Comparison of ENCODE assay signal across 27 mouse cellular contexts in genomic region chr14:76442160-76442559, GRCm38 (mm10). TPM values are rescaled to one million over a fixed set of nuclear protein-coding genes. Genes with fewer than 3 reads are reported as not detected.
DNase-seq lines count a peak whose midpoint lies in the region; ATAC-seq and TF ChIP-seq lines count a peak whose summit lies in the region.
"Had no signal": no experiment of that assay in that cellular context is flagged by ENCODE, and none has a peak within 500 bp of the region (broad histone marks: within the 10 kb centered on the region; RNA-seq: fewer than 3 reads in every experiment).

No protein-coding gene starts in this region.

- no peak for TF ChIP-seq POLR2A in CH12.LX (IDR thresholded peaks at IDR 0.05; ENCODE audit: low read depth, low read length)

- peak; percentile 41; the same call in 1 of the 2 replicates for ATAC-seq in lung, embryonic 16.5 days (ENCODE audit: low read depth)
- ATAC-seq: activated CD4-positive, CD25-positive, alpha-beta regulatory T cell, adult 4 months; forebrain, embryonic 13.5 days; forebrain, embryonic 16.5 days; hindbrain, embryonic 16.5 days had no signal

- H3K27me3 ChIP-seq in lung, embryonic 16.5 days (ENCODE audit: control insufficient read depth, insufficient read depth, low read depth, low read length), result no peaks in the 10 kb centered on the region
- H3K27me3 ChIP-seq in CH12.LX (replicated peaks), result no peaks in the 10 kb centered on the region
- H3K27me3 ChIP-seq: forebrain, embryonic 13.5 days; heart, embryonic 12.5 days; heart, embryonic 15.5 days; hindbrain, embryonic 13.5 days had no signal

- no peak for TF ChIP-seq EP300 in CH12.LX (IDR thresholded peaks at IDR 0.05; ENCODE audit: low read length)

- H3K27ac ChIP-seq in lung, embryonic 16.5 days (ENCODE audit: low read length), result no peak overlapping the region
- H3K27ac ChIP-seq in CH12.LX (ENCODE audit: insufficient read depth, low read depth), result no peak overlapping the region
- H3K27ac ChIP-seq: forebrain, embryonic 10.5 days; forebrain, embryonic 13.5 days; heart, embryonic 15.5 days; hindbrain, embryonic 10.5 days; hindbrain, embryonic 13.5 days had no signal

- peak; percentile 51 for DNase-seq in heart, adult 11 months
- no peak for DNase-seq in heart, adult 18-20 months
- no peak for DNase-seq in lung, postnatal 10 days
- no peak for DNase-seq in CH12.LX (ENCODE audit: extremely low read depth)
- peak; percentile 50 for DNase-seq in ES-CJ7 (ENCODE audit: low read depth, low spot score)
- DNase-seq in thymus, postnatal 14 days, result no peak
- DNase-seq in embryo, embryonic 10 days (ENCODE audit: low spot score), result no peak
- DNase-seq: adrenal gland, adult 8-10 months; adrenal gland, postnatal 25 days; cerebellum, adult 11-12 months; cerebellum, adult 8-10 months; cerebellum, postnatal 10 days; cerebellum, postnatal 36 days; gastrocnemius, postnatal 10 days; gastrocnemius, postnatal 36 days; heart, postnatal 10 days; heart, postnatal 36 days had no signal

- TF ChIP-seq RAD21 in CH12.LX (IDR thresholded peaks at IDR 0.05; ENCODE audit: low read depth, low read length), result no peak

- H3K79me2 ChIP-seq in CH12.LX (replicated peaks; ENCODE audit: control insufficient read depth, extremely low read depth, insufficient read depth, poor library complexity, severe bottlenecking), result no peaks in the 10 kb centered on the region

- TF ChIP-seq CTCF in CH12.LX (conservative IDR thresholded peaks at IDR 0.05 in 1 of 2, IDR thresholded peaks at IDR 0.05 in 1 of 2; ENCODE audit: low read depth in 2 of 2, low read length in 2 of 2), result no peak

- in situ Hi-C loops in CH12.LX (cut with MboI; ENCODE audit: low pct_ligation_motif_present, low pct_unique_long_range_greater_than_20kb, low sequenced_read_pairs), result no loop called here

- dilution Hi-C loops in CH12.LX (cut with MboI; ENCODE audit: extremely low pct_ligation_motif_present, extremely low pct_unique_long_range_greater_than_20kb, low sequenced_read_pairs), result no loop called here

- H3K4me3 ChIP-seq in lung, embryonic 16.5 days (ENCODE audit: low read length), result no peak overlapping the region
- H3K4me3 ChIP-seq in CH12.LX (replicated peaks in 1 of 3; ENCODE audit: low read depth in 2 of 3, low read length in 2 of 3, poor library complexity in 1 of 3), result no peak overlapping the region
- H3K4me3 ChIP-seq: forebrain, embryonic 10.5 days; forebrain, embryonic 13.5 days; heart, embryonic 12.5 days; heart, embryonic 15.5 days; hindbrain, embryonic 10.5 days; hindbrain, embryonic 13.5 days had no signal

- peaks cover 11% of the 10 kb centered on the region; the same call in 1 of the 2 replicates for H3K36me3 ChIP-seq in lung, embryonic 16.5 days (ENCODE audit: control insufficient read depth, insufficient read depth, low read length)
- H3K36me3 ChIP-seq in CH12.LX (replicated peaks in 1 of 2; ENCODE audit: control insufficient read depth in 1 of 2, insufficient read depth in 1 of 2, low read length in 1 of 2), result no peaks in the 10 kb centered on the region

- H3K9ac ChIP-seq in lung, embryonic 16.5 days (ENCODE audit: low read length), result no peak overlapping the region
- H3K9ac ChIP-seq in CH12.LX (ENCODE audit: insufficient read depth, low read depth), result no peak overlapping the region
- H3K9ac ChIP-seq: forebrain, embryonic 13.5 days; heart, embryonic 12.5 days; heart, embryonic 15.5 days; hindbrain, embryonic 13.5 days had no signal

- peaks cover 5% of the 10 kb centered on the region for H3K4me1 ChIP-seq in lung, embryonic 16.5 days (replicated peaks; ENCODE audit: control insufficient read depth, insufficient read depth, low read length)
- no peaks in the 10 kb centered on the region for H3K4me1 ChIP-seq in CH12.LX (ENCODE audit: control insufficient read depth in 1 of 2, insufficient read depth in 2 of 2)
- H3K4me1 ChIP-seq: forebrain, embryonic 10.5 days; forebrain, embryonic 13.5 days; heart, embryonic 12.5 days; heart, embryonic 15.5 days; hindbrain, embryonic 10.5 days had no signal

- 58% methylated on average over 10 of the region's 10 CpGs for WGBS in lung, embryonic 16.5 days

- no peaks in the 10 kb centered on the region for H3K9me3 ChIP-seq in lung, embryonic 16.5 days (ENCODE audit: control insufficient read depth, low read length)
- H3K9me3 ChIP-seq in CH12.LX (replicated peaks; ENCODE audit: low read length), result no peaks in the 10 kb centered on the region
- H3K9me3 ChIP-seq: forebrain, embryonic 10.5 days; forebrain, embryonic 13.5 days; heart, embryonic 12.5 days; heart, embryonic 15.5 days; hindbrain, embryonic 10.5 days; hindbrain, embryonic 13.5 days had no signal

- H3K4me2 ChIP-seq in lung, embryonic 16.5 days (ENCODE audit: low read depth, low read length), result peak overlapping the region; percentile 23; the same call in 1 of the 2 replicates
- 0 out of 2 replicates have a peak overlapping the region, but pooled peaks have one; percentile 71 for H3K4me2 ChIP-seq in CH12.LX (ENCODE audit: insufficient read depth, low read depth, poor library complexity, severe bottlenecking)
- H3K4me2 ChIP-seq: forebrain, embryonic 13.5 days; heart, embryonic 12.5 days; heart, embryonic 15.5 days; hindbrain, embryonic 13.5 days had no signal

TF ChIP-seq in CH12.LX, 34 proteins besides CTCF, POLR2A, EP300 and RAD21:
- no peak for TF ChIP-seq RCOR1 (conservative IDR thresholded peaks at IDR 0.05; ENCODE audit: low read depth, low read length)
- no peak for TF ChIP-seq JUN (IDR thresholded peaks at IDR 0.05; ENCODE audit: insufficient read depth, low read depth, low read length)
- no peak for TF ChIP-seq NRF1 (IDR thresholded peaks at IDR 0.05; ENCODE audit: low read depth, low read length)
- no peak for TF ChIP-seq BHLHE40 (IDR thresholded peaks at IDR 0.05; ENCODE audit: low read depth, low read length)
- TF ChIP-seq ZNF384 (IDR thresholded peaks at IDR 0.05; ENCODE audit: low read depth, low read length), result no peak
- TF ChIP-seq CHD2 (IDR thresholded peaks at IDR 0.05; ENCODE audit: low read length), result no peak
- TF ChIP-seq TCF12 (IDR thresholded peaks at IDR 0.05; ENCODE audit: low read depth, low read length), result no peak
- TF ChIP-seq IRF4 (IDR thresholded peaks at IDR 0.05; ENCODE audit: low read depth, low read length), result no peak
- no peak for TF ChIP-seq CHD1 (IDR thresholded peaks at IDR 0.05; ENCODE audit: low read depth, low read length)
- TF ChIP-seq USF2 (conservative IDR thresholded peaks at IDR 0.05; ENCODE audit: low read depth, low read length), result no peak
- no peak for TF ChIP-seq SIN3A (IDR thresholded peaks at IDR 0.05; ENCODE audit: low read length)
- no peak for TF ChIP-seq POLR2AphosphoS2 (IDR thresholded peaks at IDR 0.05; ENCODE audit: low read depth, low read length)
- TF ChIP-seq ELF1 (IDR thresholded peaks at IDR 0.05; ENCODE audit: low read depth, low read length), result no peak
- no peak for TF ChIP-seq TBP (conservative IDR thresholded peaks at IDR 0.05; ENCODE audit: low read depth, low read length)
- TF ChIP-seq MYC (IDR thresholded peaks at IDR 0.05; ENCODE audit: low read depth, low read length), result no peak
- no peak for TF ChIP-seq MAFK (IDR thresholded peaks at IDR 0.05; ENCODE audit: insufficient replicate concordance, low read length)

RNA-seq across cellular contexts. Expression of gene Tsc22d1, which starts 27.4 kb away (rescaled TPM):
- 100 to 1,000 TPM; 389 to 414 TPM for total RNA-seq in heart, adult 18-20 months (2021)
- polyA plus RNA-seq in lung, embryonic 16.5 days (2015; fragmentation: Nextera tagmentation; extraction: Ambion mirVana), result 737 and 792 TPM in 2 replicates
- 0.25 TPM in 2 replicates for total RNA-seq in CH12.LX (2012; rRNA removed)
- 0.89 and 1.3 TPM in 2 replicates for total RNA-seq in CH12.LX (2014; rRNA removed)
- 0.69 and 0.93 TPM in 2 replicates for polyA plus RNA-seq in CH12.LX (2012; ENCODE audit: insufficient read length, low read depth)

Comparison
In these comparisons a context has a peak if more than half of its experiments do, and no peak if none do; other contexts are left out.
1. DNase-seq: peak in heart, adult 11 months (single experiment) and ES-CJ7 (single experiment); none in heart, adult 18-20 months (0 of 2), lung, postnatal 10 days (single experiment), CH12.LX (single experiment), thymus, postnatal 14 days (single experiment) and embryo, embryonic 10 days (single experiment).
2. RNA of gene Tsc22d1, which starts 27.4 kb away (total RNA-seq): 389 to 414 TPM in heart, adult 18-20 months; 0.25 to 1.3 TPM in CH12.LX; every median in the first group is over 100 times any median in the second.